Mouse (Mus musculus) left cerebral cortex, adult 2 months (tissue): ENCODE results near the gene Vmn1r239-ps. TPM values are rescaled to one million over a fixed set of nuclear protein-coding genes. Genes with fewer than 3 reads are reported as not detected.
"Not testable (repeated sequence)": the region's sequence is repeated elsewhere in the genome, so short reads cannot be mapped to it uniquely, and the experiment has no call there.

Experiments used
- DNase-seq, 2 experiments: peaks; one replicate each; pipeline ENCODE4 v3.0.0; 2021 to 2022; ENCODE audit warnings: low spot score in 2 of 2, mixed read lengths in 1 of 2; ENCODE audit errors: extremely low spot score in 1 of 2
- H3K27ac ChIP-seq: fragments of 200-600 bp; 2 replicates; pipeline ENCODE4 v1.8.1; 2022
- H3K4me3 ChIP-seq: fragments of 200-600 bp; 2 replicates; pipeline ENCODE4 v1.8.1; 2022
- CTCF ChIP-seq: fragments of 200-600 bp; IDR thresholded peaks from 2 replicates; pipeline ENCODE4 v1.8.1; 2022; ENCODE audit warnings: antibody characterized with exemption, mild to moderate bottlenecking, moderate library complexity
- intact Hi-C: fragments of 180-260 bp; cut with DNase I; formaldehyde crosslinking; loops from one replicate; pipeline ENCODE4 v1.15.1; 2025
- long read RNA-seq, 2 experiments: library from polyadenylated mRNA; stranded (forward); transcript quantifications; one replicate each; pipeline ENCODE4 v2.0.0; 2021; ENCODE audit warnings: borderline mapping rate in 2 of 2
- total RNA-seq, 2 experiments: library from RNA; stranded (reverse); gene quantifications; 2 replicates each; pipeline ENCODE4 v1.2.3; 2021

The Vmn1r239-ps gene
- total RNA-seq, result not detected
- long read RNA-seq, experiment 1, result 0 reads
- long read RNA-seq, experiment 2, result 0 reads

- H3K27ac ChIP-seq, DNase-seq, H3K4me3 ChIP-seq, intact Hi-C loops: not testable (repeated sequence)
Observed at GRCm38 (mm10) chrX:147453610-147454009, at the start of gene Vmn1r239-ps. Vmn1r239-ps (minus strand) TSS chrX:147453710.

GRCm38 (mm10) chrX:147489551-147489950, 36.0 kb upstream of the Vmn1r239-ps start:
- TF ChIP-seq CTCF, result peak; percentile 44
- DNase-seq, result no peak
- intact Hi-C loops, result no loop called here
- H3K27ac ChIP-seq, result no peak overlapping the region
- H3K4me3 ChIP-seq, result no peak overlapping the region

- no peak overlapping the region for H3K4me3 ChIP-seq
- no peak for TF ChIP-seq CTCF
- no peak overlapping the region for H3K27ac ChIP-seq
- intact Hi-C loops, result no loop called here
- no peak for DNase-seq
Observed at GRCm38 (mm10) chrX:147443386-147443785, 10.1 kb downstream of the Vmn1r239-ps start.

- no peak for DNase-seq
- no peak for TF ChIP-seq CTCF
- H3K4me3 ChIP-seq, result no peak overlapping the region
- intact Hi-C loops, result no loop called here
- H3K27ac ChIP-seq, result no peak overlapping the region
Observed at GRCm38 (mm10) chrX:147435400-147435799, 18.1 kb downstream of the Vmn1r239-ps start.

GRCm38 (mm10) chrX:147429753-147430152, 23.8 kb downstream of the Vmn1r239-ps start:
- TF ChIP-seq CTCF, result no peak
- H3K4me3 ChIP-seq, result no peak overlapping the region
- no peak overlapping the region for H3K27ac ChIP-seq
- no peak for DNase-seq
- intact Hi-C loops, result no loop called here

GRCm38 (mm10) chrX:147429129-147429528, 24.4 kb downstream of the Vmn1r239-ps start, which contains the start of gene Il13ra2:
Il13ra2 (minus strand) TSS chrX:147429192.
- no peak for DNase-seq
- Histone ChIP-seq H3K4me3 (no peak within 1 kb of the TSS), H3K27ac (no peak within 1 kb of the TSS)
- no peak for TF ChIP-seq CTCF
- intact Hi-C loops, result no loop called here

Other genes with a start within 250 kb of the Vmn1r239-ps start
- 1 to 10 TPM in 1 of 2 experiments, under 1 TPM in 1; 0.36 to 1.1 TPM for gene Il13ra2, start 24.5 kb downstream of the Vmn1r239-ps start, total RNA-seq
- gene Lrch2, start 100.4 kb upstream of the Vmn1r239-ps start, total RNA-seq, result 10 to 100 TPM; 24.6 to 27.4 TPM